Mouse (Mus musculus) hematopoietic multipotent progenitor cell, adult 10-12 weeks (in vitro differentiated cells): ENCODE measurements around the gene Rnf224. TPM values are rescaled to one million over a fixed set of nuclear protein-coding genes. Genes with fewer than 3 reads are reported as not detected.

Experiments
- polyA plus RNA-seq: library from polyadenylated mRNA; stranded (reverse); fragments of >175 nt; gene quantifications from 2 replicates; pipeline ENCODE4 v1.2.3, GENCODE M21; 2012; ENCODE audit warnings: low replicate concordance

Rnf224 gene
- polyA plus RNA-seq = 0.13 TPM in 1 of 2 replicates, not detected in the other

DNA sequence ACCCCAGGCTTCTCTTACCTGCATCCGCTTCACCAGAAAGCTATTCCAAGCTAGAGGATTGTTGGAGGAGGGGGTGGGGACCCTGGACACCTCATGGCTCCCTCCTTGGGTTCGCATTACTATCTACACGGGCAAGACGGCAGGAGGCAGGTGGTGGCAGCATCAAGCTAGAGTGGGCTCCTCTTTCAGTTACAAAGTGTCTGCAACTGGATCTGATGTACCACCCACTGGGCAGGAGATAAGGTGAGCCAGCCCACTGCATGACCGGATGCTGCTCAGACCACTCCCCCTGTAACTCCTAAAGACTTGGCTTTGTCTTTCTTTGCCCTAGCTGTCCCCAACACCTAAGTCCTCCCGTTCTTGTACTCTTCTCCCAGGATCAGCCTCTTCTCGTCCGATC is at the start of gene Rnf224:
Gene Rnf224, minus strand, starts transcription at position 174 of the 400 bp plus-strand sequence.

DNA sequence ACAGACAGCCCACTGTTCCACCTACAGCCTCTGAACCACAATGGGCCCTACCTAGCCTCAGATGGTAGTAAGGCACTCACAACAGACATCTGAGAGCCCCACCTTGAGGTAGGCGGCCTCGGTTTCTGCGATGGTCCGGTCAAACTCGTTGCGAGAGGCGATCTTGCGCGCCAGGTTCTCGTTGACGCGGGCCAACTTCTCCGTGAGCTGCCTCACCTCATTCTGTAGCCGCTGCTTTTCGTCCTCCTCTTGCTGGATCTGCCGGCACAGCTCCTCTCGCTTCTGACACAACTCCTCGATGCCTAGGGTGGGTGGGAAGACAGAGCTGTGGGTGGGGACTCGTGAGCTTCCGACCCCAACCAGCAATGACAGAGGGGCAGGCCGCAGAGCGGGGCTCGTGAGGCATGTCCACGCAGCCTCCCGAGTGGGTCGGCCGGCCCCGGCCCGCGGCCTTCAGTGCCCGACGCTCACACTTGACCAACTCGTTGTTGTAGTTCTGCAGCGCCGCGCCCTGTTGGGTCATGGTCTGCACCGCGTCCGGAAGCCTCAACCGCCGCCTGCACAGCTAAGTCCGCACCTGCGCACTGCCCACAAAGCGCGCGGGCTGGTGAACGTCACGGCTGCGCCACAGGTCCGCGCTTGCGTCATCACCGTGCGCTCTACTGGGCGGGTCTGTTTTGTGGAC is 35.4 kb upstream of the Rnf224 start, which contains the start of the genes Ssna1 and Anapc2:
Gene Ssna1, minus strand, starts transcription at position 612 of the 685 bp plus-strand sequence.
Gene Anapc2, plus strand, starts transcription at position 652 of the 685 bp plus-strand sequence.

GRCm38 (mm10) chr2:25262291-25262767 is 25.7 kb upstream of the Rnf224 start, which contains the start of gene Tprn:
TSS of gene Tprn (plus strand) at chr2:25262618.

DNA sequence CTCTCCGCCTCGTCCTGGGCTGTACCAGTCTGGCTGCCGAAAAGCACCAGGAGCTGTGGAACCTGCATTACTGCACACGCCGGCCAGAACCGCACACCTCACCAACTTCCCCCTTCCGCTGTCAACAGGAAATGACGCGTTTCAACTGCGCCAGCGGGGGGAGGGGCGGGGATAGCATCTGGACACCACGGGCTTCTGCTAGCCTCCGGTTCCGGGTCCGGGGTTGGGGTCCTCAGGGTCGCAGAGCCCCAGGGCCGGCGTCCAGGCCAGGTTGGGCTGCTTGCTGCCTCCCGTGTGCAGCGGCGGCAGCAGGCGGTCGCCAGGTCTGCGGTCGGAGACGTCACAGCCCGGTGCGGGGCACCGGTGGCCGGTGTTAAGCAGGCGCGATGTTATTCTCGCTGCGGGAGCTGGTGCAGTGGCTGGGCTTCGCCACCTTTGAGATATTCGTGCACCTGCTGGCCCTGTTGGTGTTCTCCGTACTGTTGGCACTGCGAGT is 18.7 kb upstream of the Rnf224 start, which contains the start of gene Tmem203:
Gene Tmem203, plus strand, starts transcription at position 156 of the 496 bp plus-strand sequence.

GRCm38 (mm10) chr2:25246183-25247072 is 9.8 kb upstream of the Rnf224 start, which contains the start of gene AL732309.1:
TSS of gene AL732309.1 (minus strand) at chr2:25246863.

DNA sequence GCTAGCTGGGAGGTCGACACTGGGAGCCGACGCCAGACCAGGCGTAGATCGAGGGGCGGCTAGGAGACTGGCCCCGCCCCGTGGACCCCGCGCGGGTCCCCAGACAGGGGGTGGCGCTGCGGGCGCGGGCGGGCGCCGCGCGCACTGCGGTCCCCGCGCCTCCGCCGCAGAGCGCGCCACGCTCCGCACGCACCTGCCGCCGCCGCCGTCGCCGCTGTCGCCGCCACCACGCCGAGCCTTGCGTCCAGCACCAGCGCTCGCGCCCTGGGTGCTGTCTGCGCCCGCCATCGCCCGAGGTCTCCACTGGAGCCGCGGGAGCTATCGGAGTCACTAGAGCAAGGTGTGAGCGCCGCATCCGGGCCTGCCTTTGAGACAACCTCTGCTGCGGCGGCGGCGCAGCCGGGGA is 5.5 kb upstream of the Rnf224 start, which contains the start of the genes Rnf208 and Cysrt1:
Gene Rnf208, plus strand, starts transcription at position 155 of the 406 bp plus-strand sequence.
Gene Cysrt1, minus strand, starts transcription at position 352 of the 406 bp plus-strand sequence.

DNA sequence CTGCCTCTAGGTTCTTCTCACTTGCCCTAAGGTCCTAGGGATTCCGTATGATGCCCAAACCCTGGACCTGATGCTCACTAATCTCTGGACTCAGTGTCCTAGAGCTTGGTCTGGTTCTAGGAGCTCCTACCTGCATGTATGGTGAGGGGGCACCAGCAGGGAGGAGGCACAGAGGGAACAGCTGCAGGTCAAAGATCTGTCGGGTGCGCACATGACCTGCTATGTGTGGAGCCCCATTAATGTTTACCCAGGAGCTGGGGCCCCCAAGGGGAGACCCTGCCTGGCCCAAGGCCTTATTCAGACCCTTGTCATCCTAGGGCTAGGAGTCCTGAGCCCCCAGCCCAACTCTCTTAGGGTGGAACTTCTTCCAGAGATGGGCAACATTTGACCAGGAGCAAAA is 2.5 kb downstream of the Rnf224 start, which contains the start of gene Slc34a3:
Gene Slc34a3, minus strand, starts transcription at position 315 of the 400 bp plus-strand sequence.

GRCm38 (mm10) chr2:25224492-25224765 is 12.2 kb downstream of the Rnf224 start, which contains the start of gene Tubb4b:
TSS of gene Tubb4b (minus strand) at chr2:25224702.

DNA sequence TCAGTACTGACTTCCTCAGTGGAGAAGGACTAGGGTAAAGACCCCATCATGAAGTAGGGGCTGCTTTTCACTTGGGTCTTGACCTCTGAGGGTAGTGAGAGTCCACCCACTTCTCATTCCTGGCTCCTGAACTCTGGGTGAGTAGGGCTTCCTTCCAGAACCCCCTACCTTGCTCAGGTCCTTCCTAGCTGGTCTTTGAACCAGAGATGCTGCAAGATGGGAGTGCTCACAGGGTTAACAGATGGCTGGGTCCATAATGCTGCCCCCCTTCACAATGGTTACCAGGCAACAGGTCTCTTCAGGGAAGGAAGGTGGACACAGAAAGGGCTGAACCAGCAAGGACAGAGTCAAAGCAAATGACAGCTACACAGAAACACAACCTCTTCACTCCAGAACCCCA is 18.1 kb downstream of the Rnf224 start, which contains the start of gene Fam166a:
Gene Fam166a, plus strand, starts transcription at position 301 of the 400 bp plus-strand sequence.

DNA sequence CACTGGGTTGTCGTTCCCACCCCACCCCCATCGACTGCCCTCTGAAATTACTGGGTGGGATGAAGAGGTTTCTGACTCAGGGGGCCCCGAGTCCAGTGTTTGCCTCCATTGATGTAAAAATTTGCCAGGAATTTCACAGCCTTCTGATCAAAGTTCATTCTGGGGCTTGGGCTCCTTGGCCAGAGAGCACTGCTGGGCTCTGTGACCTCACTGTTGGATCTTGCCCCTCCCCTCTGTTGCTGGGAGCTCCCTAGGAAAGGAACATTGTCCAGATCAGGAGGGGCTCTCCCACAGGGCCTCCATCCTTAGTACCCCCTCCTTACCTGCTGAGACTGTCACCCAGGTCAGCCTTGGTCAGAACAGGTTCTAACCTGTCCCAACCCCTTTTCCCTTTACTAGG is 22.1 kb downstream of the Rnf224 start, which contains the start of gene Stpg3:
Gene Stpg3, minus strand, starts transcription at position 194 of the 400 bp plus-strand sequence.

GRCm38 (mm10) chr2:25211121-25211670 is 25.4 kb downstream of the Rnf224 start, which contains the start of gene Nelfb:
TSS of gene Nelfb (minus strand) at chr2:25211489.

DNA sequence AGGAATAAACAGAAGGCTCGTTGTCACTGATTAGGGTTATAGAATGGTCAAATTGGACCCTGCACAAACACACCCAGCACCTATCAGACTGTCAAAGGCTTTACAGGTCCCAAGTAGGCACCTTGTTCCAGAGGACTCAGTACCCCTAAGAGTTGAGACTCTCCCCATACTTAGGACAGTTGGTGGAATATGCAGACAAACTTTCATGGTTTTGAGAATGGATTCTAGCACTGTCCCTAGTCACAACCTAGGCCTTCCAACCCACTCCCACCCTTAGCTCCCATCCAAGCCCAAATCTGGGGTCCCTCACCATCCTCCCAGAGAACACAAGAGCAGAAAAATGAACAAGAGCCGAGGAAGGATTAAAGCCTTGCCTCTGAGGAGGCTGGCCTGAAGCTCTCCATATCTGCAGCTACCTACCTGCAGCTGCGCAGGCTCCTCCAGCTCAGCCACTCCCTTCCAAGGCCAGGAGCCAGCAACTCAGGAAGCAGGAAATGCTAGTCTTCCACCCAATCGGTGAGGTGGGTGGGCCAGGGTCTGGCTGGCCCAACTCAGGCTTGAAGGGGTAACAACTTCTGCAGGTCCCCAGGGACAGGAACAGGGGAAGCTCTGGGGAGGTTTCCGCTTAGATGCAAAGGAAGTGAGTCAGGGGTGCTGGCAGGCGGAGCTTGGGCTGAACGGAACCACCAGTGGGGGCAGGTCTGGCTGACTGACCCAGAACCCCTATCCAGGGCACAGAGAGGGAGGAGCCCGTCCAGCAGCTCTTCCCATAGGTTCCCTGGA is 40.2 kb downstream of the Rnf224 start, which contains the start of gene Tor4a:
Gene Tor4a, minus strand, starts transcription at position 715 of the 783 bp plus-strand sequence.

Other genes with a start within 250 kb of the Rnf224 start
- gene Nsmf, start 182.4 kb downstream of the Rnf224 start, polyA plus RNA-seq = 24.0 and 47.9 TPM in 2 replicates
- gene Entpd8, start 156.5 kb downstream of the Rnf224 start, polyA plus RNA-seq = not detected in 2 replicates
- 0.07 and 0.45 TPM in 2 replicates for gene Noxa1, start 141.6 kb downstream of the Rnf224 start, polyA plus RNA-seq
- gene Nrarp, start 56.0 kb downstream of the Rnf224 start, polyA plus RNA-seq = 10.2 and 19.3 TPM in 2 replicates
- gene Tor4a, start 39.9 kb downstream of the Rnf224 start, polyA plus RNA-seq = 52.8 and 77.9 TPM in 2 replicates
- gene Nelfb, start 25.3 kb downstream of the Rnf224 start, polyA plus RNA-seq = 30.0 and 35.5 TPM in 2 replicates
- 0.19 TPM in 1 of 2 replicates, not detected in the other for gene Stpg3, start 22.1 kb downstream of the Rnf224 start, polyA plus RNA-seq
- gene Fam166a, start 18.0 kb downstream of the Rnf224 start, polyA plus RNA-seq = 0.13 TPM in 1 of 2 replicates, not detected in the other
- 38.7 and 174 TPM in 2 replicates for gene Tubb4b, start 12.1 kb downstream of the Rnf224 start, polyA plus RNA-seq
- gene Slc34a3, start 2.4 kb downstream of the Rnf224 start, polyA plus RNA-seq = not detected in 2 replicates
- 1.9 and 6.1 TPM in 2 replicates for gene Rnf208, start 5.5 kb upstream of the Rnf224 start, polyA plus RNA-seq
- not detected in 2 replicates for gene Cysrt1, start 5.7 kb upstream of the Rnf224 start, polyA plus RNA-seq
- gene AL732309.1, start 10.1 kb upstream of the Rnf224 start, polyA plus RNA-seq = 2.6 and 4.1 TPM in 2 replicates
- gene Tmem203, start 18.7 kb upstream of the Rnf224 start, polyA plus RNA-seq = 12.0 and 24.1 TPM in 2 replicates
- 25.3 and 55.9 TPM in 2 replicates for gene Tprn, start 25.8 kb upstream of the Rnf224 start, polyA plus RNA-seq
- 76.2 and 82.8 TPM in 2 replicates for gene Ssna1, start 35.7 kb upstream of the Rnf224 start, polyA plus RNA-seq
- 19.8 and 24.6 TPM in 2 replicates for gene Anapc2, start 35.7 kb upstream of the Rnf224 start, polyA plus RNA-seq
- not detected in 2 replicates for gene Tmem210, start 51.4 kb upstream of the Rnf224 start, polyA plus RNA-seq
- gene Lrrc26, start 53.1 kb upstream of the Rnf224 start, polyA plus RNA-seq = not detected in 2 replicates
- gene Grin1, start 82.4 kb upstream of the Rnf224 start, polyA plus RNA-seq = 0.03 TPM in 2 replicates
- 24.2 and 25.3 TPM in 2 replicates for gene Man1b1, start 95.6 kb upstream of the Rnf224 start, polyA plus RNA-seq
- gene Dpp7, start 119.6 kb upstream of the Rnf224 start, polyA plus RNA-seq = 6.8 and 11.7 TPM in 2 replicates
- gene Uap1l1, start 128.9 kb upstream of the Rnf224 start, polyA plus RNA-seq = 20.6 and 22.9 TPM in 2 replicates
- gene Sapcd2, start 135.5 kb upstream of the Rnf224 start, polyA plus RNA-seq = 6.3 and 11.6 TPM in 2 replicates
- 0.10 TPM in 1 of 2 replicates, not detected in the other for gene Entpd2, start 159.1 kb upstream of the Rnf224 start, polyA plus RNA-seq
- 3.8 and 4.4 TPM in 2 replicates for gene Npdc1, start 162.6 kb upstream of the Rnf224 start, polyA plus RNA-seq
- gene Fut7, start 186.5 kb upstream of the Rnf224 start, polyA plus RNA-seq = 4.5 and 10.9 TPM in 2 replicates
- gene Abca2, start 191.9 kb upstream of the Rnf224 start, polyA plus RNA-seq = 32.3 and 48.6 TPM in 2 replicates
- gene Clic3, start 220.1 kb upstream of the Rnf224 start, polyA plus RNA-seq = not detected in 2 replicates
- 82.6 and 103 TPM in 2 replicates for gene Paxx, start 224.3 kb upstream of the Rnf224 start, polyA plus RNA-seq
- gene Ptgds, start 233.3 kb upstream of the Rnf224 start, polyA plus RNA-seq = not detected in 2 replicates